Mouse (Mus musculus) v-Abl transformed pro-B cells (cell line): ENCODE results near the gene Nadk.

Experiments
- in situ Hi-C, 2 experiments: fragments of 400-800 bp; cut with MboI; formaldehyde crosslinking; loops; one replicate each; pipeline ENCODE4 v1.15.1; 2025; ENCODE audit not compliant: unreplicated experiment in 2 of 2

The Nadk gene

DNA sequence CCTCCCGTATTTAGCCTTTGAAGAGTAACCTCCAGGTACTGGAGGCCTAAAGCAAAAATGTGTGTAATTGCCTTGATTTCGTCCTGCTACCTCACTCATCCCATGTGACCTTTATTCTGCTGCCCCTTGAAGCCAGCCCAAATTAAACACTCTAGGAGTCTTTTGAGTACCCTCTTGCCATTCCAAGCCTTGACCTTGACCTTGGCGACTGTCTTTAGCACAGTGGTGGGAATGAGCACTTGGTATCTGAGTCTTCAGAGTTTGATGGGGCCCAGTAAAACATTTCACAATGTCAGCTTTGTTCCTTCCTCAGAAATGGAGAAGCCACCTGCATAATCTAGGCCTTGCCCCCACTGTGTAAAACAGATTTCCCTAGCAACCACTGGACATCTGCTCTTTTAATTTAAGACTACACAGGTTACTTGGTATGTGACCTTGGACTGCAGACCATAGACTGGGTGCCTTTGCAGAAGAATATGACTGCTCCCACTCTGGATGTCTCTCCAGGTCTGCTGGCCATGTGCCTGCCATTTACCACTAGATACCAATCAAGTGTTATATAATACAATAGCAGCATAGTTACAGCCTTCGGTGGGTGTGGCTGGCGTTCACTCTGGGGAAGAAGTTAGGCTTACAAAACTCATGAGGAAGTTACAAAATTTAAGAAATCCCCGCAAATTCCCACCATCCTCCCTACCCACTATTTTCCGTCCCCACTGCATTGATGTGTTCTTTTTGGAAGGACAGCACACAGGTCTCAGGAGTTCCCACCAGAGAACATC, at the start of gene Nadk:
TSS of gene Nadk (plus strand) at position 718 of the 782 bp plus-strand sequence.
- in situ Hi-C loops = loop anchor here in 1 of 2 experiments (25.0 kb wide), 2 partner anchors 600 to 1400 kb away; partner anchors contain the start of genes Hes5, Megf6, Pank4 and Tprgl

DNA sequence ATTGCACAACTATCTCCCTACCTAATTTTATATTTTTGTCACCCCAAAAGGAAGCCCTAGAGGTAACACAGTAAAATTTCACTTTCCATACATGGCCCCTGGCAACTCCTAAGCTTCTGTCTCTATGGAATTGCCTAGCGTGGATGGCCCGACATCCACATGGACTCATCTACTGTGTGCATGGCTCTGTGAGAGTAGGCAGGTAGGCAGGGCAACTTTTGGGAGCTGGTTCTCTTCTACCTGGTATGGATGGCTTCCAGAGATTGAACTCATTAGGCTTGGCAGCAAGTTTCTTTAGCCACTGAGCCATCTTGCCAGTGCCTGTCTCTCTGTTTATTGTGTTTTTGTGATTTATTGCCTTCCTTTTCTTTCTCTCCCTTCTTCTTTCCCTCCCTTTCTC, 47.4 kb upstream of the Nadk start:
- in situ Hi-C loops = no loop called here

DNA sequence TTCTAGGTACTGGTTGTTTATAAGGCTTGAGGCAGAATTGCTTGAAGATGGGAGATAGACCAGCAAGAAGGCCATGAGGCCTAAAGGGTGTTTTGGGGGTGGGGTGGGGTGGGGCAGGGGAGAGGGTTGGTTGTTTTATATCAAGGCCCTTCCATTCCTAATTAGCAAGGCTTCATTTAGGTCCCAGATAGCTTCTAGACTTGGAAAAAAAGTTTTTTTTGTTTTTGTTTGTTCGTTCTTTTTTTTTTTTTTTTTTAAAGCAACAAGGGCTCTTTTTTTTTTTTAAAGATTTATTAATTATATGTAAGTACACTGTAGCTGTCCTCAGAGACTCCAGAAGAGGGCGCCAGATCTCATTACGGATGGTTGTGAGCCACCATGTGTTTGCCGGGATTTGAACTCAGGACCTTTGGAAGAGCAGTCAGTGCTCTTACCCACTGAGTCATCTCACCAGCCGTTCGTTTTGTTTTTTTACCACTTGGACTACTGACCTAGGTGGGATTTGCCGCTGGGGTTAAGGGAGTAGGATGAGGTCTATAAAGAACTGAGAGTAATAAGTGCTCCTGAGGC, 44.1 kb upstream of the Nadk start:
- in situ Hi-C loops = no loop called here

DNA sequence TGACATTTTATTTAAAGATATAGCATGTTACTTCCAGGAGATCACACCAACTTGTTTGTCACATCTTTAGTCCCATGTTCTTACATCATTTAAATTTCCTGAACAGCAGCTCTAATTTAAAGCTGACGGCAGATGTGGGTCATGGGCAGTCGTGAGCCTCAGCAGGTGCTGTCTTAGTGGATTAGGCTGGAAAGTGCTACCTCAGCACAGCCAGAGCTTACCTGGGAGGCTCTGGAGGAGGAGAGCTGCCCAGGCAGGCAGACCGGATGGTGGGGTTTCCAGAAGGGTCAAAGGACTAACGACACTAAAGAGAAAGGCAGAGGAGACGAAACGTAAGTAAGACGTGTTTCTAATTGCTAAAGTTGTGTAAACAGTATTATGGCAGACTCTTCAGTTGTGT, 39.9 kb upstream of the Nadk start:
- in situ Hi-C loops = no loop called here

DNA sequence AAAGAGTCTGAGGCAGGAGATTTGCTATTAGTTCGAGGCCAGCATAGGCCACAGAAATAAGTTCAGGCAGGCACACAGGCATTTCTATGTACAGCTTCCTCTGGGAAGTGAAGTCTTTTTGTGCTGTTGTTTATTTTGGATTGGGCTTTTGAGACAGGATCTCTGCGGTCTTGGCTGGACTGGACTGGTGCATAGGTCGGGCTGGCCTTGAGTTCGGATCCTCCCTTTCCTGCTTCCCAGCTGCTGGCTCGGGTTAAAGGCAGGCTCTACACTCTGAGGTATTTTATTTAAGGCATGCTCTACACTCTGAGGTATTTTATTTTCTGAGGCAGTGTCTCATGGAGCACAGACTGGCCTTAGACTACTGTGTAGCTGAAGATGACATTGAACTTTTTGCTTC, 36.4 kb upstream of the Nadk start:
- in situ Hi-C loops = no loop called here

DNA sequence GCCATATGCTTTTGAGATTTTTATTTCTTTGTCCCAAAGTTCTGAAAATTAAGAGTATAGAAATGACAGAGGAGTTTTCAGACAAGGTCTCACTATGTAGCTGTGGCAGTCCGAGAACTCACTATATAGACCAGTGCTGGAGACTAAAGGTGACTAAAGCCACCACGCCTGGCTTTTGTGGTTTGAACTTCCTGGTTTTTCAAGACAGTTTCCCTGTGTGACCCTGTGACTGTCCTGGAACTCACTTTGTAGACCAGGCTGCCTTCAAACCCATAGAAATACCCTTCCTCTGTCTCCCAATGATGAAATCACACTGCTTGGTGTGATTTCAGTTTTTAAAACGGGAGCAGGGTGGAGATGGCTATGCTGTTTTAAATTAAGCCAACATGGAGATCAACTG, 32.9 kb upstream of the Nadk start:
- in situ Hi-C loops = no loop called here

DNA sequence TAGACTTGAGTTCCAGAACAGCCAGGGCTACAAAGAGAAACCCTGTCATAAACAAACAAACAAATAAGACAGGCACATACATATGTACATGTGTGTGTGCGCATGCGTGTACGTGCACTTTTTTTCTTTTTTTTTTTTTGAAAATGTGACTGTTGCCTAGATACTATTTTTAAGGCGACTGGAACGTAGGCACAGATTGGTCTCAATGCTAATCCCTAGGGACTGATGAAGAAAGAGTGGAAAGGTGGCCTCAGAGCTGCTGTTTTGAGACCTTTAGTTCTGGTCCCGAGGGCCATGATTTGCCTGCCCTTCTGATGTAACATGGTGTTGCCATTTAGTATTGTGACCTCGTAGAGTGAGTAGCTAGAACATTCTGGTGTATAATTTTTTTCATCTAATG, 12.2 kb upstream of the Nadk start:
- in situ Hi-C loops = loop anchor here in 1 of 2 experiments (25.0 kb wide), 2 partner anchors 588 to 1388 kb away; partner anchors contain the start of genes Hes5, Megf6, Pank4 and Tprgl

DNA sequence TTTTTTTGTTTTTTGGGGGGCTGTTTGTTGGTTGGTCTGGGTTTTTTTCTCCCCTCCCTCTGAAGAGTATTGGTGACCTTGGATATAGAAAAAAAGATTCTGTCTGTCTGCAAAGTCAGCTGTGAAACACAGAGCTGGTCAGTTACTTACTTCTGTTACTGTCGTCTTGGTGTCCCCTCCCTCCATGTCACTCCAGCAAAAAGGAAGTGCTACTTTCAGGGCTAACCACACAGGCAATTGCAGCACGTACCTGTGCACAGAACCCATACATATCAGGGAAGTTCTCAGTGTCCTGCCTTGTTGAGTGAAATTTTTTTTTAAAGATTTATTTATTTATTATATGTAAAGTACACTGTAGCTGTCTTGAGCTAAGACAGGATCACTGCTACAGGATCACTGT, 11.7 kb upstream of the Nadk start:
- in situ Hi-C loops = loop anchor here in 1 of 2 experiments (25.0 kb wide), 2 partner anchors 588 to 1388 kb away; partner anchors contain the start of genes Hes5, Megf6, Pank4 and Tprgl

DNA sequence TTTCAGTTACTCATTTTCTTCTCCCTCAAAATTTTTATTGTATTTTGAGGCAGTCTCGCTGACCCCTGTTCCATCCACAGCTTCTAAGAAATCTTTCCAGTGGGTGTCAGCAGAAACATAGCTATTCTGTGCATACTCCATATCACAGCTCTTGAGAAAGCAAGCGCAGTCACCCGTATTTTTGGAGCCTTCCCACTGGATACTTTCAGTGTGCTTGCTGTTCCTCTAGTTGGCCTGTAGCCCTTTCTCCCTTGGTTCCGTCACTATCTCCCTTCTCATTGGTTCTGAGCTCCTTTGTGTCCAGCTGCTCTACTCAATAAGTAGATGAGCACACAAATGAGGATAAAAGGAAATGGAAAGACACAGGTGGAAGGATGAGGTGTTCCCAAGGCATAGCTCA, 11.1 kb upstream of the Nadk start:
- in situ Hi-C loops = loop anchor here in 1 of 2 experiments (25.0 kb wide), 2 partner anchors 589 to 1389 kb away; partner anchors contain the start of genes Hes5, Megf6, Pank4 and Tprgl

DNA sequence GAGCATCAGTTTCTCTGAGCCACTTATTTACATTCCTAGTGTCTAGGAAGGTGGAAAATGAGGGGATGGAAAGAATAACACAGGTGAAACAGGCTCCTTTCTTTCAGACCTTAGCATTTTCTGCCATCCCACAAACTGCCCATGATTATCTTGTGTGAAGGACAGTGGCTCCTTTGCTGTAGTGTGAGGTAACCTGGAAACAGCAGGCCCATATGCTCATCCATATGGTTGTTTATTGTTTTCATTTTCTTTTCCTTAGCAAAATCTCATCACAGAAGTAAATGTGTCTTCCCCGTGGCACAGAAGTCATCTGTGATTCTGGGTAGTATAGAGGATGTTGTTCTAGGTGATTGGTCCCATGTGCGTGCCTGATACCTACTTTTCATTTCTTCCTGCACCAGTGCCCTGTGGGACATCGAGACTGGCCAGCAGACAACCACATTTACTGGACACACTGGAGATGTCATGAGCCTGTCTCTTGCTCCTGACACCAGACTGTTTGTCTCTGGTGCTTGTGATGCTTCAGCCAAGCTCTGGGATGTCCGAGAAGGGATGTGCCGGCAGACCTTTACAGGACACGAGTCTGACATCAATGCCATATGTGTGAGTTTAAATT, 9.2 kb upstream of the Nadk start:
- in situ Hi-C loops = loop anchor here in 1 of 2 experiments (25.0 kb wide), 2 partner anchors 591 to 1391 kb away; partner anchors contain the start of genes Hes5, Megf6, Pank4 and Tprgl

DNA sequence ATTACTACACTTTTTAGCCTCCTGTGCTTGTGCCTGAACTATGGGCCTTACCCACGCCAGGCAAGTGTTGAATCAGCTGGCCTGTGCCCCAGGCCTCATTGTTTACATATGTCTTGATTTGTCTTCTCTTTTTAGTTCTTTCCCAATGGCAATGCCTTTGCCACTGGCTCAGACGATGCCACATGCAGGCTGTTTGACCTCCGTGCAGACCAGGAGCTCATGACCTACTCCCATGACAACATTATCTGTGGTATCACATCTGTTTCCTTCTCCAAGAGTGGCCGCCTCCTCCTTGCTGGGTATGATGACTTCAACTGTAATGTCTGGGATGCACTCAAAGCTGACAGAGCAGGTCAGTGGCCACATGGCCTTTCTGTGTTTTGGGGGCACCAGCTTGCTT, 7.3 kb upstream of the Nadk start:
- in situ Hi-C loops = loop anchor here in 1 of 2 experiments (25.0 kb wide), 2 partner anchors 593 to 1393 kb away; partner anchors contain the start of genes Hes5, Megf6, Pank4 and Tprgl

DNA sequence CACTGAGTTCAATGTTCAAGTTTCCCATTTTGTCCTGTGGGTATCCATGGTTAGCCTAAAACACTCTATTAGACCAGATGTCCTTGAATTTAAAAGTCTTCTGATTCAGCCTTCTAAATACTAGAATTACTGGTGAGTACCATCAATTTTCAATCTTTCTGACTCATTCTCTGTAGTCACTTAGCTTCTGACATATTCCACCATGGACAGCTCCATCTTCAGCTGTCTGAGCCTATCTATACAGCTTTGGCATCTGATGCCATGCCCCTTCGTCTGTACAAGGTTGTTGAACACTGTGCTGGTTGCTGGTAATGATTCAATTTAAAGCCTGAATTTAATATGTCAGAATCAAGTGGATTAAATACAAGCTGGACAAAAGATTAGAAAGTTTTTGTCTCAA, 6.7 kb upstream of the Nadk start:
- in situ Hi-C loops = loop anchor here in 1 of 2 experiments (25.0 kb wide), 2 partner anchors 593 to 1393 kb away; partner anchors contain the start of genes Hes5, Megf6, Pank4 and Tprgl

DNA sequence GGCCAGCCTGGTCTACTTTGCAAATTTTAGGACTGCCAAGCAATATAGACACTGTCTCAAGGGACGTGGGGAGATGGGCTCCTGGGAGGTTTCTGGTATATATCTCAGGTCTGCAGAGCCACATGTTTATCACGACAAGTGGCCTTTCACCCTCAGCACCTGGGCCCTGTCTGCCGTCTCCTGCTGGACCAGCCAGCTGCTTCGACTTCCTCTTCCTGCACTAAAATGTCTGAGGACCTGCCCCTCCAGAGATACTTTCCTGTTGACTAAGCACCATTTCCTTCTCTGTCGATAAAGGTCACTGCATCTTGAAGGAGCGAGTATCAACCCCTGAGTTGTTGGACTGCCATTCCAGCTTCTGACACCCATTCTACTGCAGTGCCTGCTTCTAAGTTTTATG, 2.7 kb upstream of the Nadk start:
- in situ Hi-C loops = loop anchor here in 1 of 2 experiments (25.0 kb wide), 2 partner anchors 597 to 1397 kb away; partner anchors contain the start of genes Hes5, Megf6, Pank4 and Tprgl

DNA sequence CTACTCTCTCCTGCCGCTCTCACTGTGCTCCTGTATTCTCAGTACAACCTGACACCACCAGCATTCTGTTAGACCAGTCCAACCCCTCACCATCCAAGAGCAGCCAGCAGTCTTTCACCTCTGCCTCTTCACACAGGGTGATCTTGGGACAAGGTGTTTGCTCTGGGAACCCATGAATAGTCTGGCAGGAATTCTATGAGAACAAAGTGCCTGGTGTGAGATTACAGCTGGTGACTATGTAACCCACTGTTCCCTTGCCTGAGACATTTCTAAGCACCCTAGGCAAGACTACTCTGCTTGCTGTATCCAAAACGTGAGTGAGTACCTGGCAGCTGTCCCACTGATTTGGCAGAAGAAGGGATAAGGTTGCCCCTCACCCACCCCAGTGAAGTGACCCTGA, 1.2 kb upstream of the Nadk start:
- in situ Hi-C loops = loop anchor here in 1 of 2 experiments (25.0 kb wide), 2 partner anchors 599 to 1399 kb away; partner anchors contain the start of genes Hes5, Megf6, Pank4 and Tprgl

DNA sequence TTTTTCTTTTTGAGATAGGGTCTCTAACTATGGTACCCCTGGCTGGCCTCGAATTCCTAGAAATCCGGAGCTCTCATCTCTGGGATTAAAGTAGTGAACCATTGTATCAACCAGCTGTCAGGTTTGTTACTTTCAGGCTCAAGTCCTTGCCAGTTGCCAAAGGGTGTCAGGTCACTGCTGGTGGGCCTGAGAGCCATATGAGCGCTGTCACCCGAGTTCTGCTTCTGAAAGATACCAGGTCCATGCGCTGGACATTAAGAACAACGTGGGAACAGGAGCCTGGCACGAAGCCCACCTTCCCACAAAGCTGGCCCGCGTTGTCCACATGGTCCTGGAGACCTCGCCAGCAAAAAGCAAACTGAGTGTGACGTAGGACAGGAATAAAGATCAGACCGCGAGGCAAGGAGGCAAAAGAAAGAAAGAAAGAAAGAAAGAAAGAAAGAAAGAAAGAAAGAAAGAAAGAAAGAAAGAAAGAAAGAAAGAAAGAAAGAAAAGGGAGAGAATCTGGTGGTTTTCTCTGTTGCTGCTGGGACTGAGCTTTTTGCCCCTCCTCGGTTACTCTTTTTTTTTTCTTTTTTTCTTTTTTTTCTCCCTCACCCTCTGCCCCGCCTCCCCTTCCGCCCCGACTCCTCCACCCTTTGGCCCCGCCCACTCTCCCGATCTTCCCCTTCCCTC, 684 bp downstream of the Nadk start:
- in situ Hi-C loops = loop anchor here in 1 of 2 experiments (25.0 kb wide), 2 partner anchors 601 to 1401 kb away; partner anchors contain the start of genes Hes5, Megf6, Pank4 and Tprgl

DNA sequence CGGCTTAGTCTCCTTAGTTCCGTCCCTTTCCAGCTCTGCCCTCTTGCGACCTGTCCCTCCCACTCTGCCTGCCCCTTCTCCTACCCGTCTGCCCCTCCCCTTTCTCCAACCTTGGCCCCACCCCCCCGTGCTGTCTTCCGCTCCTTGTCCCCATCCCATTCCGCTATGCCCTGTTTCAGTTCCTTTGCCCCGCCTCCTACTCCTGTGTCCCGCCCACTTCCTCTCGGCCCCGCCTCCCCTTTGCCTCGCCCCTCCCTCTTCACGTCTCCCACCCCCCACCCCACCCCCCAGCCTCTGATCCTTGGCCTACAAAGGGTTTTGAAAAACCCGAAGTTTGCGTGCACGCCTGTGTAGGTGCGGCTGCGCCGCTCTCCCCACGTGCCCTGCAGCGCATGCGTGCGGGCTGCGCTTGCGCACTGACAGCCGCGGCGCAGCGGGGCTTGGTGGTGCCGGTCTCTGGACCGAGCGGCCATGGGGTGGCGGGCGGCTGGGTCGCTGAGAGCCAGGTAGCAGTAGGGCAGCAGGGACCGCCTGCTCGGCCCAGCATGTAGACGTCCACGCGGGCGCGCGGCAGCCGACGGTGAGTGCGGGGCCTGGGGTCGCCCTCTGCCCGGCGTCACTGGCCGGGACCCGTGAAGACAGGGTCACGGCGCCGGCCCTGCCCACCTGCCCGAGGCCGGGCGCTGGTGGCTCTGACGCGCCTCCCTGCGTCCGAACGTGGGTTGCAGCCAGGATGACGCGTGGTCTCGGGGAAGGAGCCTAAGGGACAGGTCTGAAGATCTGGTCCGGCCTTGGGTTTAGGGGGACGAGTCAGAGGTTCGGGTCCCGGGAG, 1.4 kb downstream of the Nadk start:
- in situ Hi-C loops = loop anchor here in 1 of 2 experiments (25.0 kb wide), 2 partner anchors 601 to 1401 kb away; partner anchors contain the start of genes Hes5, Megf6, Pank4 and Tprgl

DNA sequence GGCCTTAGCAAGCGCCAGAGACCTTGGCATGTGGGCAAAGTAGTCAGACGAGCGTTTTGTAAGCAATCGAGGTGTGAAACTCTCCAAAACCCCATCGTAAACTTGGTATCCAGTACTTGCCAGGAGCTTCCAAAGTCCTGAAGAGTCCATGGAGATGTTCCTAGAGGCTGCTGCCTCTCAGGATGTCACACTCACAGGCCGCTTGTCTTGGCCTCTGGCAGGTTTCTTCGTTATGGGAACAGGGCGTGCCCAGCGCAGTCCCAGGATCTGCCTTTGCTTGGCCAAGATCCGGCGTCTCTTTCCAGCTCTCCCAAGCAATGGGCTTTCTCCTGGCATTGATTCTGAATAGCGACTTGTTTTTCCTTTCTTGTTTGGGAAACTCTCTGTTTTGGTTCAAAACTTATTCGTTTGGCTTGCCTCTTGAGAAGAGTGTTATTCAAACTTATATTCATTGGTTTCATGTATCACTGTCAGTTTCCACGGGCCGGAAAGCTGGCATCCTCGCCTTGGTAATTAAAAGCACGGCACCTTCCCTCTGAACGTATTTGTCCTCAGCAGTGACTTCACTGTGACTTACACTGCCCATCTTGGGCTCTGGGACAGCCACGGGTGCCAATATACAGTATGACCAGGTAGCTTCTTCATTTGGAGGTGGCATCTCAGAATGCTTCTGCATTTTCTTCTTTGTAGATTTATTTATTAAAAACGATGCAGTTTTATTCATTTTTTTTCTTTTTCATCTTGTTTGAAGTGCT, 2.3 kb downstream of the Nadk start:
- in situ Hi-C loops = loop anchor here (5.0 to 25.0 kb wide), 4 partner anchors 82 to 1402 kb away; partner anchors contain the start of genes Hes5 (in 1 of the 2), Megf6 (in 1 of the 2), Pank4 (in 1 of the 2) and Tprgl (in 1 of the 2)

DNA sequence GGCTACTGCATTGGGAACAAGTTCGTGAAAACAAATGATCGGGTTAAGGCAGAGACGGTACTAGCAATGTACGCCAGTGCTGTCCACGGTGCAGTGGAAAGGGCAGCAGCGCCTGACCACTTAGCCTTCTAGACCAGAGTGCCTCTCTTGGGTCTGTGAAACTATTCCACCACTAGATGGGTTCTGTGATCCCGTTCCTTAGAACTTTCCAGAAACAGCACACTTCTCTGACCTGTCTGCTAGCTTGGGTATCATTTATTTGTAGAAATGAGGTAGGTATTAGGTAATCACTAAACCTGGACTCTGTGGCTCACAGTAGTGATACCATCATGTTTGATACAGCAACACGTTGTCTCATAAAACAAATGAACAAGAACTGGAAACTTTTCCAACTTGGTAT, 4.4 kb downstream of the Nadk start:
- in situ Hi-C loops = loop anchor here (5.0 to 25.0 kb wide), 4 partner anchors 84 to 1404 kb away; partner anchors contain the start of genes Hes5 (in 1 of the 2), Megf6 (in 1 of the 2), Pank4 (in 1 of the 2) and Tprgl (in 1 of the 2)
